Mouse (Mus musculus) cerebellum, adult 2 months (tissue): ENCODE results near the gene Zbed4. TPM values are rescaled to one million over a fixed set of nuclear protein-coding genes. Genes with fewer than 3 reads are reported as not detected.

Experiments used
- DNase-seq, 2 experiments: peaks; one replicate each; pipeline ENCODE4 v3.0.0; 2021
- H3K27ac ChIP-seq: fragments of 200-500 bp; 2 replicates; pipeline ENCODE4 v1.5.1; 2012; ENCODE audit warnings: low read length, control low read depth, inconsistent platforms; ENCODE audit not compliant: insufficient read depth
- H3K27me3 ChIP-seq: fragments of 200-500 bp; 2 replicates; pipeline ENCODE4 v1.6.1; 2012; ENCODE audit warnings: inconsistent platforms, mild to moderate bottlenecking, low read length, moderate library complexity; ENCODE audit not compliant: control insufficient read depth, insufficient read depth
- H3K4me1 ChIP-seq: fragments of 200-500 bp; 2 replicates; pipeline ENCODE4 v1.6.1; 2011; ENCODE audit warnings: low read length; ENCODE audit not compliant: control insufficient read depth, insufficient read depth
- H3K4me3 ChIP-seq: fragments of 200-500 bp; replicated peaks from 2 replicates; pipeline ENCODE3; 2011; ENCODE audit warnings: mild to moderate bottlenecking, low read depth, low read length, control low read depth; ENCODE audit not compliant: insufficient read depth
- CTCF ChIP-seq: fragments of 200-500 bp; IDR thresholded peaks from 2 replicates; pipeline ENCODE4 v1.5.1; 2011; ENCODE audit warnings: low read depth, mild to moderate bottlenecking, control low read depth, low read length, moderate library complexity, borderline replicate concordance; ENCODE audit not compliant: insufficient read depth
- POLR2A ChIP-seq: fragments of 200-500 bp; IDR thresholded peaks from 2 replicates; pipeline ENCODE4 v1.6.1; 2011; ENCODE audit warnings: low read length, control low read depth, borderline replicate concordance; ENCODE audit not compliant: insufficient read depth
- WGBS: fragments of 180-500 bp; shearing (Covaris S2); methylation state at CpG from one replicate; pipeline ENCODE4 v1.1.7; 2018; 5-methylcytosine and 5-hydroxymethylcytosine counted together
- polyA plus RNA-seq: library from polyadenylated mRNA; depleted of rRNA; stranded (reverse); fragments of >200 nt; gene quantifications from 2 replicates; pipeline ENCODE4 v1.2.3, GENCODE M21; 2012

Gene Zbed4
- polyA plus RNA-seq, 1 experiment, result 6.9 TPM

- H3K4me3 ChIP-seq, result peak within 1 kb of the TSS; percentile 81
- H3K4me1 ChIP-seq, result peaks cover 12% of the 10 kb centered on the region
- peak; percentile 99 to 100 for DNase-seq
- TF ChIP-seq CTCF (no peak), POLR2A (peak; percentile 69)
- WGBS, result under 1% methylated on average over 88 of the region's 88 CpGs
- no peaks in the 10 kb centered on the region for H3K27me3 ChIP-seq
- H3K27ac ChIP-seq, result peak within 1 kb of the TSS; percentile 81
Observed at GRCm38 (mm10) chr15:88819026-88819905, 67.8 kb downstream of the Zbed4 start, which contains the start of the genes Alg12 and Creld2. Gene Alg12, minus strand, starts transcription at chr15:88819318. Gene Creld2, plus strand, starts transcription at chr15:88819646.

- WGBS, result under 1% methylated on average over 23 of the region's 23 CpGs
- Histone ChIP-seq H3K4me3 (peak overlapping the region; percentile 78), H3K27me3 (no peaks in the 10 kb centered on the region), H3K27ac (no peak overlapping the region), H3K4me1 (peaks cover 12% of the 10 kb centered on the region)
- no peak for TF ChIP-seq POLR2A
- TF ChIP-seq CTCF, result no peak
- DNase-seq, result no peak
Observed at GRCm38 (mm10) chr15:88819906-88820303, 68.4 kb downstream of the Zbed4 start.

GRCm38 (mm10) chr15:88821403-88821802 lies 69.9 kb downstream of the Zbed4 start:
- no peaks in the 10 kb centered on the region for H3K27me3 ChIP-seq
- H3K27ac ChIP-seq, result no peak overlapping the region
- DNase-seq, result no peak
- TF ChIP-seq POLR2A, result no peak
- TF ChIP-seq CTCF, result no peak
- WGBS, result 76% methylated on average over 7 of the region's 7 CpGs
- no peak overlapping the region for H3K4me3 ChIP-seq
- peaks cover 12% of the 10 kb centered on the region for H3K4me1 ChIP-seq

DNA sequence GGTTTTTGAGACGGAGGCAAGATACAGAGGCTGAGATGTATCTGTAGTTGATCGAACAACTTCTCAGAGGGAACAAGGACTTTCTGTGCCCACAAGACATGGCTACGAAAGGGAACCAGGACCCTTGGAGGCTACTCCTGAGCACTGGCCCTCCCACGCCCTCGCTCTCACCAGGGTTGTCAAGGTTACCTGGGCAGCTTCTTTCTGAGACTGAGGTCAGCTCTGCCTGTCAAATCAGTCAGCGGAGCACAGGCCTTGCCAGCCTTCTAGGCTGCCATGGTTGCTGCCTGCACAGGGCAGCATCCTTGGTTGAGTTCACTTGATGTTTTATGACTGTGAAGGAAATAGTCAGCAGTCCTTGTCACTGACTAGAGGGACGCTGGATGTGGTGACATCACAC lies 71.1 kb downstream of the Zbed4 start:
- Histone ChIP-seq H3K27ac (no peak overlapping the region), H3K27me3 (no peaks in the 10 kb centered on the region), H3K4me1 (peaks cover 15% of the 10 kb centered on the region), H3K4me3 (no peak overlapping the region)
- WGBS, result 94% methylated on average over 7 of the region's 7 CpGs
- DNase-seq, result no peak
- TF ChIP-seq POLR2A (no peak), CTCF (no peak)

DNA sequence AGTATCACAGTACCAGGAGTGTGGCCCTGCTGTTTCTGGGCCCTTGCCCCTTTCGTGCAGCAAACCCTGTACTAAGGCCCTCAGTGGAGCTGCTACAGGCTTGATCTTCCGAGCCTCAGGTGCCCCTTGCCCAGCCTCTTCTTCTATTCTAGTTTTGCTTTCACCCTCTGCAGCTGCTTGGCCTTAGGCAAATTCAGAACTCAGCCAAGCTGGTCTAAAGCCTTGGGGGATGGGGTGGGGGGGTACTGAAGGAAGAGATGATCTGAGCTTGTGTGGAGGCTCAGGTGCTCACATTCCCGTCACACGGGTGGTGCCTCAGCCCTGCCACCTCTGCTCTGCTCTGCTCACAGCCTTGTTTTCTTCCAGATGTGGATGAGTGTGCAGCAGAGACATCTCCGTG lies 71.9 kb downstream of the Zbed4 start:
- TF ChIP-seq CTCF (no peak), POLR2A (no peak)
- Histone ChIP-seq H3K4me3 (no peak overlapping the region), H3K27ac (no peak overlapping the region), H3K4me1 (peaks cover 23% of the 10 kb centered on the region), H3K27me3 (no peaks in the 10 kb centered on the region)
- WGBS, result 94% methylated on average over 5 of the region's 5 CpGs
- no peak for DNase-seq

DNA sequence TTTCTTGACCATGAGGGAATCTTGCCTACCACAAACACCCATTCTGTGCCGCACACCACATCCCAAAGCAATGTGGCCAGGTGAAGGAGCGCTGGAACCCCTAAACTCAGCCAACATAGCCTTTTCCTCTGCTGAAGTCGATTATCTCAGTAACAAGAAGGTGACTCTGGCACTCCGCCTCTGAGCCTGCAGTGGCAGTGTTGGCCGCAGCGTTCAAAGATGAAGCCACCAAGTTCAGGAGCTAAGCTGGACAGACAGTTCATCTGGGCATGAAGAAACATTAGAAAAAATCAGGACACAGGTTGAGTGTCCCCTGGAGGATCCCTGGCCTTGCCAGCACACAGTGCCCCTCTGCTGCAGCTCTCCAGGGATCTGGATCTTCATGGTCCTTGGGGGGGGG lies 76.0 kb downstream of the Zbed4 start:
- H3K4me1 ChIP-seq, result peaks cover 26% of the 10 kb centered on the region
- peak overlapping the region; percentile 8; the same call in 1 of the 2 replicates for H3K27ac ChIP-seq
- no peak overlapping the region for H3K4me3 ChIP-seq
- TF ChIP-seq POLR2A, result no peak
- TF ChIP-seq CTCF, result no peak
- no peak for DNase-seq
- no peaks in the 10 kb centered on the region for H3K27me3 ChIP-seq
- WGBS, result 41% methylated on average over 6 of the region's 6 CpGs

- peaks cover 26% of the 10 kb centered on the region for H3K4me1 ChIP-seq
- WGBS, result 10% methylated on average over 9 of the region's 9 CpGs
- H3K27ac ChIP-seq, result peak overlapping the region; percentile 9; the same call in 1 of the 2 replicates
- no peaks in the 10 kb centered on the region for H3K27me3 ChIP-seq
- peak; percentile 93 to 94 for DNase-seq
- no peak overlapping the region for H3K4me3 ChIP-seq
- TF ChIP-seq CTCF, result peak; percentile 94
- TF ChIP-seq POLR2A, result no peak
Observed at GRCm38 (mm10) chr15:88827991-88828799, 76.7 kb downstream of the Zbed4 start.
